Mouse (Mus musculus): ENCODE results near the gene Sptan1.
A peak's percentile ranks its signal among the peaks of the same experiment; 100 is the strongest.

GRCm38 (mm10) chr2:29977307-29977706, 11.9 kb downstream of the Sptan1 start:
- no peak for TF ChIP-seq EP300 (IDR thresholded peaks at IDR 0.05; ENCODE audit: insufficient read depth, low read depth, low read length)
- TF ChIP-seq POLR2A (IDR thresholded peaks at IDR 0.05; ENCODE audit: insufficient read depth, low read depth, low read length), result no peak
- TF ChIP-seq CTCF (IDR thresholded peaks at IDR 0.05), result peak; percentile 95

Data from heart, adult 2 months (tissue).